8 mouse cellular contexts compared by ENCODE assay signal in the genomic region with DNA sequence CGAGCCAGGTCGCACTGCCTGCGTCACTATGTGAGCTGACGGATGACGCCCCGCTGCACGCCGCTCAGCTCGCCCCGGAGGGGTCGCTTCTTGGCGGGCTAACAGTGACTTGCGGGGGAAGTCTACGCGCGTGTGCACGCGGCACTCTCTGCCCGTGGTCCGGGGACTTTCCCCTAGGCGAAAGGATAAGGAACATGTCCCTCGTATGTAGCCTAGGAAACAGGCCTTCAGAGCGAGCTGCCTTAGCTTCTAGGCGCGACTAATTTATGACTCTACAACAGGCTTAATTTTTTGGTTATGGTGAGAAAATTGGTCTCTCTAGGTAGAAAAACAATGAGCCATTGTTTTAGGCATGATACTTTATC. TPM values are rescaled to one million over a fixed set of nuclear protein-coding genes. Genes with fewer than 3 reads are reported as not detected.
DNase-seq lines count a peak whose midpoint lies in the region; ATAC-seq and TF ChIP-seq lines count a peak whose summit lies in the region.

A gene (plus strand): TSS at position 80 of the 365 bp plus-strand sequence.

- no peak for TF ChIP-seq CTCF in MEL (IDR thresholded peaks at IDR 0.05 in 2 of 3, conservative IDR thresholded peaks at IDR 0.05 in 1 of 3; ENCODE audit: control insufficient read depth in 1 of 3, insufficient read depth in 1 of 3, low read depth in 2 of 3, low read length in 3 of 3, poor library complexity in 1 of 3, severe bottlenecking in 1 of 3)
- no peak for TF ChIP-seq CTCF in cerebellum, adult 2 months (IDR thresholded peaks at IDR 0.05; ENCODE audit: borderline replicate concordance, insufficient read depth, low read depth, low read length)
- peak; percentile 31 for TF ChIP-seq CTCF in forebrain, postnatal 0 days (IDR thresholded peaks at IDR 0.05; ENCODE audit: low read depth)

- peak within 1 kb of the TSS; percentile 90 for H3K9ac ChIP-seq in MEL (ENCODE audit: control insufficient read depth, low read depth, low read length, poor library complexity, severe bottlenecking)
- peak within 1 kb of the TSS; percentile 79 for H3K9ac ChIP-seq in forebrain, postnatal 0 days
- peak within 1 kb of the TSS; percentile 84 for H3K9ac ChIP-seq in lung, embryonic 15.5 days

- no peak for TF ChIP-seq EP300 in MEL (IDR thresholded peaks at IDR 0.05; ENCODE audit: low read depth in 1 of 2, low read length in 2 of 2)

- peak within 1 kb of the TSS; percentile 53 for H3K4me2 ChIP-seq in forebrain, postnatal 0 days (ENCODE audit: low read depth)
- peak within 1 kb of the TSS; percentile 73 for H3K4me2 ChIP-seq in lung, embryonic 15.5 days

- H3K4me1 ChIP-seq in MEL (ENCODE audit: control insufficient read depth in 1 of 2, insufficient read depth in 2 of 2, low read length in 2 of 2) = peaks cover 2 to 20% of the 10 kb centered on the region in 2 experiments; a peak in 2 of 4 replicates
- H3K4me1 ChIP-seq in cerebellum, adult 2 months (ENCODE audit: control insufficient read depth, insufficient read depth, low read length) = no peaks in the 10 kb centered on the region; the same call in none of the 2 replicates
- no peaks in the 10 kb centered on the region for H3K4me1 ChIP-seq in forebrain, postnatal 0 days (ENCODE audit: insufficient read depth)
- peaks cover 25% of the 10 kb centered on the region for H3K4me1 ChIP-seq in lung, embryonic 15.5 days

- peak; percentile 99 for DNase-seq in MEL (ENCODE audit: low read depth, low spot score)
- DNase-seq in cerebellum, adult 2 months = peak; percentile 92 to 97
- peak; percentile 97 for DNase-seq in forebrain, postnatal 0 days
- peak; percentile 93 for DNase-seq in heart, postnatal 4 days
- DNase-seq in layer of hippocampus, adult 8-10 months (ENCODE audit: low spot score in 2 of 2) = peak; percentile 94 to 97
- DNase-seq in ovary, adult 18-20 months (ENCODE audit: low spot score) = peak; percentile 95
- DNase-seq in thymus, postnatal 0 days (ENCODE audit: low spot score) = peak; percentile 97

- no peaks in the 10 kb centered on the region for H3K9me3 ChIP-seq in MEL (replicated peaks; ENCODE audit: insufficient read depth, low read length)
- H3K9me3 ChIP-seq in forebrain, postnatal 0 days (ENCODE audit: low read length) = no peaks in the 10 kb centered on the region
- H3K9me3 ChIP-seq in lung, embryonic 15.5 days = no peaks in the 10 kb centered on the region

- peak in 1 of 2 experiments; percentile 87; a peak in 2 of 4 replicates for TF ChIP-seq POLR2A in MEL (IDR thresholded peaks at IDR 0.05; ENCODE audit: control insufficient read depth in 1 of 2, insufficient read depth in 1 of 2, low read depth in 1 of 2, low read length in 2 of 2, poor library complexity in 1 of 2)
- no peak for TF ChIP-seq POLR2A in cerebellum, adult 2 months (IDR thresholded peaks at IDR 0.05; ENCODE audit: borderline replicate concordance, insufficient read depth, low read length)

- H3K27me3 ChIP-seq in MEL (ENCODE audit: control insufficient read depth in 1 of 2, insufficient read depth in 2 of 2, low read length in 2 of 2) = no peaks in the 10 kb centered on the region
- H3K27me3 ChIP-seq in cerebellum, adult 2 months (ENCODE audit: control insufficient read depth, insufficient read depth, low read length) = no peaks in the 10 kb centered on the region
- no peaks in the 10 kb centered on the region for H3K27me3 ChIP-seq in forebrain, postnatal 0 days (ENCODE audit: insufficient read depth, low read length)
- H3K27me3 ChIP-seq in lung, embryonic 15.5 days = no peaks in the 10 kb centered on the region

- WGBS in cerebellum, adult 2 months = under 1% methylated on average over 25 of the region's 25 CpGs
- under 1% methylated on average over 25 of the region's 25 CpGs for WGBS in forebrain, postnatal 0 days
- WGBS in lung, embryonic 15.5 days = under 1% methylated on average over 25 of the region's 25 CpGs

- TF ChIP-seq RAD21 in MEL (IDR thresholded peaks at IDR 0.05; ENCODE audit: low read depth, low read length) = no peak

- ATAC-seq in forebrain, postnatal 0 days = peak; percentile 97
- ATAC-seq in lung, embryonic 15.5 days (ENCODE audit: borderline replicate concordance, extremely low read depth, low FRiP score, low TSS enrichment) = peak; percentile 97

- peak within 1 kb of the TSS; percentile 33 for H3K27ac ChIP-seq in MEL (ENCODE audit: control insufficient read depth, low read depth, low read length)
- H3K27ac ChIP-seq in cerebellum, adult 2 months (ENCODE audit: insufficient read depth, low read length) = peak within 1 kb of the TSS; percentile 61
- H3K27ac ChIP-seq in forebrain, postnatal 0 days (ENCODE audit: low read depth, low read length) = peak within 1 kb of the TSS; percentile 88
- H3K27ac ChIP-seq in lung, embryonic 15.5 days = peak within 1 kb of the TSS; percentile 93

- H3K79me2 ChIP-seq in MEL (ENCODE audit: control insufficient read depth, insufficient read depth, low read length, poor library complexity) = peaks cover 5% of the 10 kb centered on the region; the same call in 1 of the 2 replicates

- H3K4me3 ChIP-seq in MEL (ENCODE audit: control insufficient read depth in 1 of 2, insufficient read depth in 1 of 2, low read depth in 2 of 2, low read length in 2 of 2) = peak within 1 kb of the TSS; percentile 64 to 89
- H3K4me3 ChIP-seq in cerebellum, adult 2 months (replicated peaks; ENCODE audit: insufficient read depth, low read depth, low read length) = peak within 1 kb of the TSS; percentile 76
- peak within 1 kb of the TSS; percentile 63 for H3K4me3 ChIP-seq in forebrain, postnatal 0 days (ENCODE audit: low read depth, low read length)
- peak within 1 kb of the TSS; percentile 65 for H3K4me3 ChIP-seq in lung, embryonic 15.5 days

- H3K36me3 ChIP-seq in MEL (ENCODE audit: control insufficient read depth in 1 of 2, insufficient read depth in 2 of 2, low read length in 2 of 2) = no peaks in the 10 kb centered on the region
- peaks cover 7% of the 10 kb centered on the region; the same call in 1 of the 2 replicates for H3K36me3 ChIP-seq in forebrain, postnatal 0 days (ENCODE audit: insufficient read depth)
- H3K36me3 ChIP-seq in lung, embryonic 15.5 days = peaks cover 12% of the 10 kb centered on the region; the same call in 1 of the 2 replicates

TF ChIP-seq in MEL, 35 proteins besides CTCF, POLR2A, EP300 and RAD21 (continues in another document):
- TF ChIP-seq USF1 (IDR thresholded peaks at IDR 0.05; ENCODE audit: low read depth, low read length) (no peak), JUND (IDR thresholded peaks at IDR 0.05; ENCODE audit: low read depth, low read length) (no peak), MAZ (IDR thresholded peaks at IDR 0.05; ENCODE audit: low read depth, low read length) (peak; percentile 82; the same call in 1 of the 2 replicates), CHD2 (IDR thresholded peaks at IDR 0.05; ENCODE audit: low read length) (no peak), ZKSCAN1 (IDR thresholded peaks at IDR 0.05; ENCODE audit: low read depth, low read length) (no peak), ZMIZ1 (IDR thresholded peaks at IDR 0.05; ENCODE audit: low read depth, low read length) (peak; percentile 97), ELF1 (IDR thresholded peaks at IDR 0.05; ENCODE audit: low read depth, low read length) (peak; percentile 81), GABPA (IDR thresholded peaks at IDR 0.05; ENCODE audit: low read depth, low read length) (no peak), RCOR1 (IDR thresholded peaks at IDR 0.05; ENCODE audit: low read depth, low read length) (no peak), KAT2A (conservative IDR thresholded peaks at IDR 0.05; ENCODE audit: low read depth, low read length) (no peak), NRF1 (IDR thresholded peaks at IDR 0.05; ENCODE audit: insufficient read depth, low read depth, low read length, poor library complexity, severe bottlenecking) (no peak; the same call in 1 of the 2 replicates), MYB (IDR thresholded peaks at IDR 0.05; ENCODE audit: low read depth, low read length) (no peak), UBTF (IDR thresholded peaks at IDR 0.05; ENCODE audit: borderline replicate concordance, insufficient read depth, low read depth, low read length) (peak; percentile 99), TAL1 (IDR thresholded peaks at IDR 0.05; ENCODE audit: low read length) (no peak), POLR2AphosphoS2 (IDR thresholded peaks at IDR 0.05; ENCODE audit: low read length) (no peak), MAFK (IDR thresholded peaks at IDR 0.05; ENCODE audit: borderline replicate concordance, low read depth, low read length) (peak; percentile 99), SIN3A (IDR thresholded peaks at IDR 0.05; ENCODE audit: low read length) (peak; percentile 81), CHD1 (IDR thresholded peaks at IDR 0.05; ENCODE audit: low read depth, low read length) (no peak), TCF12 (IDR thresholded peaks at IDR 0.05; ENCODE audit: low read depth, low read length) (no peak; the same call in 1 of the 2 replicates), ZNF384 (IDR thresholded peaks at IDR 0.05; ENCODE audit: low read depth, low read length) (no peak), TBP (IDR thresholded peaks at IDR 0.05; ENCODE audit: low read depth, low read length) (peak; percentile 100), GATA1 (IDR thresholded peaks at IDR 0.05; ENCODE audit: low read depth, low read length) (peak; percentile 8; the same call in 1 of the 2 replicates), E2F4 (IDR thresholded peaks at IDR 0.05; ENCODE audit: borderline replicate concordance, low read depth, low read length) (no peak), ETS1 (IDR thresholded peaks at IDR 0.05; ENCODE audit: low read depth, low read length) (peak; percentile 74), MEF2A (IDR thresholded peaks at IDR 0.05; ENCODE audit: extremely low read depth, insufficient replicate concordance, low read depth, low read length, poor library complexity, severe bottlenecking) (no peak), MXI1 (IDR thresholded peaks at IDR 0.05; ENCODE audit: low read depth, low read length) (peak; percentile 87), BHLHE40 (IDR thresholded peaks at IDR 0.05; ENCODE audit: borderline replicate concordance, low read depth, low read length) (no peak; the same call in 1 of the 2 replicates)

RNA-seq across cellular contexts. Expression of the gene that starts here (rescaled TPM):
- total RNA-seq in MEL (2012; rRNA removed) = 32.9 and 44.3 TPM in 2 replicates
- 10 to 100 TPM in 1 of 2 experiments, not detected in 1; 56.7 TPM for polyA plus RNA-seq in MEL (2012; ENCODE audit: insufficient read depth in 1 of 2, insufficient read length in 2 of 2, low read depth in 1 of 2, low replicate concordance in 2 of 2, missing spikeins in 1 of 2)
- polyA plus RNA-seq in cerebellum, adult 2 months (2012; rRNA removed) = 133 and 137 TPM in 2 replicates
- 57.3 and 86.2 TPM in 2 replicates for total RNA-seq in forebrain, postnatal 0 days (2014; rRNA removed)
- 92.2 and 103 TPM in 2 replicates for polyA plus RNA-seq in forebrain, postnatal 0 days (2015; fragmentation: Nextera tagmentation; extraction: Ambion mirVana)
- 10 to 100 TPM; 33.3 to 36.9 TPM for total RNA-seq in heart, postnatal 4 days (2021)
- 10 to 100 TPM; 22.1 to 30.0 (median 27.6) TPM for total RNA-seq in layer of hippocampus, adult 8-10 months (2022)
- polyA plus RNA-seq in lung, embryonic 15.5 days (2015; fragmentation: Nextera tagmentation; extraction: Ambion mirVana) = 67.4 and 70.1 TPM in 2 replicates
- 85.1 and 92.8 TPM in 2 replicates for polyA plus RNA-seq in thymus, postnatal 0 days (2015; fragmentation: Nextera tagmentation; extraction: Ambion mirVana)

Comparison
In these comparisons a context has a peak if more than half of its experiments do, and no peak if none do; other contexts are left out.
1. Peak in every context shown above with its lines: DNase-seq, ATAC-seq, H3K4me3 ChIP-seq and H3K27ac ChIP-seq.
2. H3K27ac ChIP-seq: peak in every context shown above with its lines; median percentile 93 in lung, embryonic 15.5 days; 88 in forebrain, postnatal 0 days; 61 in cerebellum, adult 2 months; 33 in MEL.